ENCODE assay signal across 17 mouse cellular contexts in the genomic region with DNA sequence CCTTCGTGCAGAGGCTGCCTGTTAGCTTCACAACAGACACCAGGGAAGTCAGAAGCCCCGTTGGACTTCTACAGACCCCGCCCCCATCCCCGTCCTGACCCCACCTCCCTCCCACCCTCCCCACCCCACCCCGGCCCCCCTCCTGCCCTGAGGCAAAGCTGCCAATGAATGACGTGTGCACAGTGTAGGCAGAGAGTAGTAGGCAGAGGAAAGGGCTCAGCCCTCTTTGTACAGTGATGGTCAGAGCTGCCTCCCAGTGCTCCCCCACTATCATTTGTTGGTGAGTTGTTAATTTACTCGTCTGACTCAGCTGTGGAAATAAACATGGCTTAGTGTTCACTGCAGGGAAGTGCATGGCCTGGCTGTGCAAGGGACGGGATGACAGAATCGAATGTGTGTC.
DNase-seq lines count a peak whose midpoint lies in the region; ATAC-seq and TF ChIP-seq lines count a peak whose summit lies in the region.
"Had no signal": no experiment of that assay in that cellular context is flagged by ENCODE, and none has a peak within 500 bp of the region (broad histone marks: within the 10 kb centered on the region; RNA-seq: fewer than 3 reads in every experiment).

No protein-coding gene starts in this region.

- peaks cover 4% of the 10 kb centered on the region for H3K4me1 ChIP-seq in heart, embryonic 13.5 days
- no peaks in the 10 kb centered on the region for H3K4me1 ChIP-seq in heart, adult 2 months (ENCODE audit: control insufficient read depth, insufficient read depth, low read length)
- peaks cover 2% of the 10 kb centered on the region; the same call in 1 of the 2 replicates for H3K4me1 ChIP-seq in liver, embryonic 12.5 days
- H3K4me1 ChIP-seq in liver, postnatal 0 days (ENCODE audit: insufficient read depth): no peaks in the 10 kb centered on the region
- H3K4me1 ChIP-seq in CH12.LX (ENCODE audit: control insufficient read depth in 1 of 2, insufficient read depth in 2 of 2): no peaks in the 10 kb centered on the region; a peak in 1 of 4 replicates
- H3K4me1 ChIP-seq in hindbrain, embryonic 14.5 days (replicated peaks; ENCODE audit: control insufficient read depth, insufficient read depth, low read length): peaks cover 7% of the 10 kb centered on the region

- dilution Hi-C loops in CH12.LX (cut with MboI; ENCODE audit: extremely low pct_ligation_motif_present, extremely low pct_unique_long_range_greater_than_20kb, low sequenced_read_pairs): no loop called here

- no peak overlapping the region for H3K9ac ChIP-seq in heart, embryonic 13.5 days
- H3K9ac ChIP-seq in heart, adult 2 months (ENCODE audit: low read depth, low read length): no peak overlapping the region
- no peak overlapping the region for H3K9ac ChIP-seq in liver, embryonic 12.5 days
- no peak overlapping the region for H3K9ac ChIP-seq in liver, postnatal 0 days (replicated peaks)
- no peak overlapping the region for H3K9ac ChIP-seq in CH12.LX (ENCODE audit: insufficient read depth, low read depth)
- H3K9ac ChIP-seq in hindbrain, embryonic 14.5 days: no peak overlapping the region
- H3K9ac ChIP-seq: forebrain, embryonic 15.5 days; intestine, embryonic 15.5 days; liver, embryonic 15.5 days had no signal

- TF ChIP-seq RAD21 in CH12.LX (IDR thresholded peaks at IDR 0.05; ENCODE audit: low read depth, low read length): no peak

- 18% methylated on average over 9 of the region's 9 CpGs for WGBS in heart, embryonic 13.5 days
- 25% methylated on average over 9 of the region's 9 CpGs for WGBS in heart, adult 2 months
- WGBS in liver, embryonic 12.5 days (ENCODE audit: insufficient replicate concordance): 23% methylated on average over 9 of the region's 9 CpGs
- 23% methylated on average over 9 of the region's 9 CpGs for WGBS in liver, postnatal 0 days (ENCODE audit: insufficient replicate concordance)
- 34% methylated on average over 9 of the region's 9 CpGs for WGBS in hindbrain, embryonic 14.5 days

- no peak for TF ChIP-seq EP300 in heart, adult 2 months (IDR thresholded peaks at IDR 0.05; ENCODE audit: insufficient read depth, low read depth, low read length)
- no peak for TF ChIP-seq EP300 in liver, postnatal 0 days (IDR thresholded peaks at IDR 0.05; ENCODE audit: low read depth)
- no peak for TF ChIP-seq EP300 in CH12.LX (IDR thresholded peaks at IDR 0.05; ENCODE audit: low read length)

- TF ChIP-seq POLR2A in heart, adult 2 months (IDR thresholded peaks at IDR 0.05; ENCODE audit: insufficient read depth, low read depth, low read length): no peak
- no peak for TF ChIP-seq POLR2A in CH12.LX (IDR thresholded peaks at IDR 0.05; ENCODE audit: low read depth, low read length)

- no peak overlapping the region for H3K4me3 ChIP-seq in heart, embryonic 13.5 days
- no peak overlapping the region for H3K4me3 ChIP-seq in heart, adult 2 months
- no peak overlapping the region for H3K4me3 ChIP-seq in liver, embryonic 12.5 days
- H3K4me3 ChIP-seq in liver, postnatal 0 days (ENCODE audit: low read depth, low read length): no peak overlapping the region
- no peak overlapping the region for H3K4me3 ChIP-seq in CH12.LX (replicated peaks in 1 of 3; ENCODE audit: low read depth in 2 of 3, low read length in 2 of 3, poor library complexity in 1 of 3)
- H3K4me3 ChIP-seq in hindbrain, embryonic 14.5 days (replicated peaks; ENCODE audit: low read length): no peak overlapping the region
- H3K4me3 ChIP-seq: forebrain, embryonic 15.5 days; heart, embryonic 10.5 days; hindbrain, embryonic 10.5 days; intestine, embryonic 15.5 days; liver, embryonic 15.5 days had no signal

- no peak for TF ChIP-seq CTCF in heart, adult 2 months (IDR thresholded peaks at IDR 0.05)
- TF ChIP-seq CTCF in liver, postnatal 0 days (IDR thresholded peaks at IDR 0.05; ENCODE audit: low read depth): no peak
- TF ChIP-seq CTCF in CH12.LX (conservative IDR thresholded peaks at IDR 0.05 in 1 of 2, IDR thresholded peaks at IDR 0.05 in 1 of 2; ENCODE audit: low read depth in 2 of 2, low read length in 2 of 2): no peak

- no peaks in the 10 kb centered on the region for H3K9me3 ChIP-seq in heart, embryonic 13.5 days
- no peaks in the 10 kb centered on the region for H3K9me3 ChIP-seq in liver, embryonic 12.5 days (replicated peaks)
- no peaks in the 10 kb centered on the region for H3K9me3 ChIP-seq in liver, postnatal 0 days (ENCODE audit: low read length)
- H3K9me3 ChIP-seq in CH12.LX (replicated peaks; ENCODE audit: low read length): no peaks in the 10 kb centered on the region
- H3K9me3 ChIP-seq in hindbrain, embryonic 14.5 days (ENCODE audit: control insufficient read depth, low read length): no peaks in the 10 kb centered on the region
- H3K9me3 ChIP-seq: forebrain, embryonic 15.5 days; heart, embryonic 10.5 days; hindbrain, embryonic 10.5 days; intestine, embryonic 15.5 days; liver, embryonic 15.5 days had no signal

- no peak for DNase-seq in heart, adult 2 months
- no peak for DNase-seq in liver, postnatal 0 days
- DNase-seq in CH12.LX (ENCODE audit: extremely low read depth): no peak
- peak; percentile 74 for DNase-seq in brain, adult 2 months (ENCODE audit: low read depth, low spot score)
- DNase-seq in cerebellum, adult 11 months: no peak
- no peak for DNase-seq in hindbrain, embryonic 14.5 days (ENCODE audit: low spot score)
- DNase-seq: cerebellum, adult 18-20 months; gastrocnemius, postnatal 10 days; right cerebral cortex, postnatal 25 days; thymus, adult 18-20 months had no signal

- H3K27ac ChIP-seq in heart, embryonic 13.5 days (replicated peaks): no peak overlapping the region
- H3K27ac ChIP-seq in heart, adult 2 months: no peak overlapping the region
- no peak overlapping the region for H3K27ac ChIP-seq in liver, embryonic 12.5 days
- H3K27ac ChIP-seq in liver, postnatal 0 days (ENCODE audit: low read depth): no peak overlapping the region
- H3K27ac ChIP-seq in CH12.LX (ENCODE audit: insufficient read depth, low read depth): no peak overlapping the region
- no peak overlapping the region for H3K27ac ChIP-seq in hindbrain, embryonic 14.5 days
- H3K27ac ChIP-seq: forebrain, embryonic 15.5 days; heart, embryonic 10.5 days; hindbrain, embryonic 10.5 days; intestine, embryonic 15.5 days; liver, embryonic 15.5 days had no signal

- no peaks in the 10 kb centered on the region for H3K36me3 ChIP-seq in heart, embryonic 13.5 days
- no peaks in the 10 kb centered on the region for H3K36me3 ChIP-seq in heart, adult 2 months (ENCODE audit: control insufficient read depth, insufficient read depth, low read length)
- H3K36me3 ChIP-seq in liver, embryonic 12.5 days: no peaks in the 10 kb centered on the region
- H3K36me3 ChIP-seq in liver, postnatal 0 days (replicated peaks; ENCODE audit: insufficient read depth, low read length): no peaks in the 10 kb centered on the region
- no peaks in the 10 kb centered on the region for H3K36me3 ChIP-seq in CH12.LX (replicated peaks in 1 of 2; ENCODE audit: control insufficient read depth in 1 of 2, insufficient read depth in 1 of 2, low read length in 1 of 2)
- peaks cover 12% of the 10 kb centered on the region; the same call in 1 of the 2 replicates for H3K36me3 ChIP-seq in hindbrain, embryonic 14.5 days (replicated peaks; ENCODE audit: control insufficient read depth, insufficient read depth)
- H3K36me3 ChIP-seq: forebrain, embryonic 15.5 days; heart, embryonic 10.5 days; hindbrain, embryonic 10.5 days; intestine, embryonic 15.5 days; liver, embryonic 15.5 days had no signal

- ATAC-seq in heart, embryonic 13.5 days (ENCODE audit: extremely low read depth, insufficient number of reproducible peaks, low FRiP score, low TSS enrichment): no peak
- ATAC-seq in liver, embryonic 12.5 days: 0 out of 2 replicates have a peak, but pooled peaks have one; percentile 39
- no peak for ATAC-seq in liver, postnatal 0 days
- ATAC-seq in hindbrain, embryonic 14.5 days (ENCODE audit: low FRiP score): no peak
- ATAC-seq: forebrain, embryonic 15.5 days; intestine, embryonic 15.5 days had no signal

- intact Hi-C loops in heart, adult 2 months (cut with DNase I): no loop called here

- in situ Hi-C loops in CH12.LX (cut with MboI; ENCODE audit: low pct_ligation_motif_present, low pct_unique_long_range_greater_than_20kb, low sequenced_read_pairs): no loop called here

- H3K27me3 ChIP-seq in heart, embryonic 13.5 days (replicated peaks): peaks cover 54% of the 10 kb centered on the region
- H3K27me3 ChIP-seq in heart, adult 2 months (ENCODE audit: control insufficient read depth, insufficient read depth, low read length): peaks cover 5% of the 10 kb centered on the region
- H3K27me3 ChIP-seq in liver, embryonic 12.5 days (replicated peaks): peaks cover 47% of the 10 kb centered on the region
- H3K27me3 ChIP-seq in liver, postnatal 0 days (ENCODE audit: insufficient read depth, low read length): peaks cover 27% of the 10 kb centered on the region
- no peaks in the 10 kb centered on the region for H3K27me3 ChIP-seq in CH12.LX (replicated peaks)
- peaks cover 19% of the 10 kb centered on the region for H3K27me3 ChIP-seq in hindbrain, embryonic 14.5 days (ENCODE audit: control insufficient read depth, insufficient read depth, low read length)

- H3K4me2 ChIP-seq in heart, embryonic 13.5 days: peak overlapping the region; percentile 20; the same call in 1 of the 2 replicates
- no peak overlapping the region for H3K4me2 ChIP-seq in liver, embryonic 12.5 days
- no peak overlapping the region for H3K4me2 ChIP-seq in liver, postnatal 0 days (ENCODE audit: low read depth, low read length)
- 0 out of 2 replicates have a peak overlapping the region, but pooled peaks have one; percentile 17 for H3K4me2 ChIP-seq in CH12.LX (ENCODE audit: insufficient read depth, low read depth, poor library complexity, severe bottlenecking)
- H3K4me2 ChIP-seq in hindbrain, embryonic 14.5 days (replicated peaks): no peak overlapping the region
- H3K4me2 ChIP-seq: forebrain, embryonic 15.5 days; intestine, embryonic 15.5 days; liver, embryonic 15.5 days had no signal

- no peaks in the 10 kb centered on the region for H3K79me2 ChIP-seq in heart, adult 2 months (replicated peaks; ENCODE audit: control insufficient read depth, insufficient read depth, low read length)
- no peaks in the 10 kb centered on the region for H3K79me2 ChIP-seq in CH12.LX (replicated peaks; ENCODE audit: control insufficient read depth, extremely low read depth, insufficient read depth, poor library complexity, severe bottlenecking)

TF ChIP-seq in CH12.LX, 34 proteins besides CTCF, POLR2A, EP300 and RAD21 (continues in another document):
- no peak for TF ChIP-seq ELF1 (IDR thresholded peaks at IDR 0.05; ENCODE audit: low read depth, low read length)
- TF ChIP-seq NELFE (IDR thresholded peaks at IDR 0.05; ENCODE audit: low read depth, low read length): no peak
- TF ChIP-seq USF2 (conservative IDR thresholded peaks at IDR 0.05; ENCODE audit: low read depth, low read length): no peak
- no peak for TF ChIP-seq BHLHE40 (IDR thresholded peaks at IDR 0.05; ENCODE audit: low read depth, low read length)
- no peak for TF ChIP-seq HCFC1 (IDR thresholded peaks at IDR 0.05; ENCODE audit: low read depth, low read length)
- no peak for TF ChIP-seq E2F4 (IDR thresholded peaks at IDR 0.05; ENCODE audit: insufficient replicate concordance, low read depth, low read length)
- TF ChIP-seq ETS1 (conservative IDR thresholded peaks at IDR 0.05; ENCODE audit: low read depth, low read length): no peak
- TF ChIP-seq RCOR1 (conservative IDR thresholded peaks at IDR 0.05; ENCODE audit: low read depth, low read length): no peak
- no peak for TF ChIP-seq CHD2 (IDR thresholded peaks at IDR 0.05; ENCODE audit: low read length)

Comparison
In these comparisons a context has a peak if more than half of its experiments do, and no peak if none do; other contexts are left out.
1. H3K4me2 ChIP-seq: peak in heart, embryonic 13.5 days (single experiment) and CH12.LX (single experiment); none in liver, embryonic 12.5 days (single experiment), liver, postnatal 0 days (single experiment) and hindbrain, embryonic 14.5 days (single experiment).